Mouse (Mus musculus) liver, adult 2 months (tissue): ENCODE measurements around the gene Mlh1.

ENCODE experiments used
- CTCF ChIP-seq: fragments of 200-500 bp; IDR thresholded peaks from 2 replicates; pipeline ENCODE4 v1.5.1; 2011; ENCODE audit warnings: low read depth, low read length, control low read depth
- POLR2A ChIP-seq: fragments of 200-500 bp; IDR thresholded peaks from 2 replicates; pipeline ENCODE4 v1.6.1; 2011; ENCODE audit warnings: low read length, control low read depth; ENCODE audit not compliant: insufficient read depth; ENCODE audit errors: extremely low read depth

DNA sequence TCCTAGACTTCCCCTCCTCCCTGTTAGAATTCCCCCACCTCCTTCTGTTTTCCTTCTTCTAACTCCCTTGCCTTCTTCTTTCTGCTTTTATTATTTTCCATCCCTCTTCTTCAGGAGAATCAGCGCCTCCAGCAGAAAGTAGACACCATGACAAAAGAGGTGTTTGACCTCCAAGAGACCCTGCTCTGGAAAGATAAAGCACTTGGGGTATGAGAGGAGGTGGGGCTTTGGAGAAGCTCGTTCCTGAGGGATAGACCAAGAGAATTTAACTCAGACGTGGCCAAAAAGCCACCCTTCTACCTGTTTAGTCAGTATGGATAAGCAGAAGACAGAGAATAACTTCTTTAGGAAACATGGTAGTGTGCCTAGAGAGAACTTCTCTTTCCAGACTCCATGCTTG, 63.9 kb downstream of the Mlh1 start:
- TF ChIP-seq CTCF = no peak
- no peak for TF ChIP-seq POLR2A
